Mouse (Mus musculus): ENCODE results near the gene Scgb2b3.

Scgb2b3 gene

GRCm38 (mm10) chr7:31362022-31362560 is at the start of gene Scgb2b3:
Scgb2b3 (minus strand) TSS chr7:31362072.
- no peak for DNase-seq (ENCODE audit: low spot score)

DNA sequence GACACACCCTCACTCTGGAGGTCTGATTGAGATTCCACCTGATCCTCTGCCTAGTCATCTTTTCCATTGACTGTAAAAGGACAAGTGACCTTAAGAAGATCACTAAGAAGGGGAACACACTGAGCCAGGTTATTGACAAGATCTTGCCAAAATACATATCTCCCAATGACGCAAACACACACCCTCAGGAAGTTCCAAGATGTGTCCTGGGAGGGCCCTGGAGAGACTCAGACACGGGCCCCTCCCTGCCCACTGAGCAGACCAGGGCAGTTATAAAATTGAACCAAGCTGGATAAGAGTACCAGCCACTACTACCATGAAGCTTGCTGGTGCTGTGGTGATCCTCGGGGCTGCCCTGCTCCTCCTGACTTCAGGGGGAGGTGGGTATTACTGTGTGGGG is 13.4 kb upstream of the Scgb2b3 start, which contains the start of gene Scgb1b3:
Gene Scgb1b3 (plus strand): TSS at position 301 of the 400 bp plus-strand sequence.
- no peak for DNase-seq (ENCODE audit: low spot score)

All from adipocyte (in vitro differentiated cells).